Mouse (Mus musculus) brain, embryonic 14.5 days (tissue): Measurements from ENCODE around the gene Abi1.

Experiments used
- CTCF ChIP-seq: fragments of 200-500 bp; IDR thresholded peaks from 2 replicates; pipeline ENCODE4 v1.5.1; 2012; ENCODE audit warnings: inconsistent platforms, mild to moderate bottlenecking, moderate library complexity, borderline replicate concordance; ENCODE audit not compliant: insufficient read depth, insufficient read length; ENCODE audit errors: extremely low read depth
- POLR2A ChIP-seq: fragments of 200-500 bp; IDR thresholded peaks from 2 replicates; pipeline ENCODE4 v1.6.1; 2012; ENCODE audit warnings: mild to moderate bottlenecking, inconsistent platforms, borderline replicate concordance; ENCODE audit not compliant: poor library complexity, insufficient read depth, insufficient read length, severe bottlenecking; ENCODE audit errors: extremely low read depth

DNA sequence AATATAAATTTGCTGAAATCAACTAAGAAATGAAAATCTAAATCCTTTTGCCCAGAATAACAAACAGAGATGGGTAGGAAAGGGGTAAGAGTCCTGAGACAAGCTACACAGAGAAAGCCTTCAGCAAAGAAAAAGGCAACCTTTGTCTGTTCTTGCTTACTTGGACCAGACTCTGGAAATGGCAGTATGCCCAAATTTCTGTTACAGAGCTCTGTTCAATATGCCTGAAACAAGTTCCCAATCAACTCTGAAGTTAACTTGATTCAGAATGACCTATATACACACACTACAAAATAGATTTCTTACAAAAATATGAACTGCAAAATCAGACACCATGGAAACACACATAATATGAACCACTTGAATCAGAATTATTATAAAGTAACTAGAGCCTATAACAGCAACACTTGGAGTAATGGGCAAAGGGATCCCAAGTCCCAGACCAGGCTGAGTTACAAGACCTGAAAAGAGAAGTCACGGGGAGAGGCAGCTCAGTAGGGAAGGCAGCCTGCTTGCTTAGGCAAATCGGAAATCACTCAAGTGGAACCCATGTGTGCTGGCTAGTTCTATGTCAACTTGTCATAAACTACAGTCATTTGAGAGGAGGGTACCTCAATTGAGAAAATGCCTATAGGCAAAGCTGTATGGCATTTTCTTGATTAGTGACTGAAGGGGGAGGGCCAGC, 53.9 kb downstream of the Abi1 start:
- no peak for TF ChIP-seq CTCF
- TF ChIP-seq POLR2A, result no peak
